Mouse (Mus musculus): ENCODE results near the gene Rfc2. TPM values are rescaled to one million over a fixed set of nuclear protein-coding genes. Genes with fewer than 3 reads are reported as not detected.

Rfc2 gene
- total RNA-seq (2021), result 10 to 100 TPM; 12.4 to 14.1 TPM
- long read RNA-seq, experiment 1, full-length matches to known transcripts, result 15 of 16 reads
- long read RNA-seq, experiment 1, partial matches to known transcripts, result 0 of 16 reads
- long read RNA-seq, experiment 1, other reads (novel, unspliced or antisense), result 1 of 16 reads
- long read RNA-seq, experiment 2, full-length matches to known transcripts, result 18 of 20 reads
- long read RNA-seq, experiment 2, partial matches to known transcripts, result 1 of 20 reads
- long read RNA-seq, experiment 2, other reads (novel, unspliced or antisense), result 1 of 20 reads

- intact Hi-C loops (cut with DNase I; ENCODE audit: low total_unique reads), result loop anchor here (5.0 kb wide), 1 partner anchor 74 kb away; no protein-coding TSS in a partner anchor
- DNase-seq, result no peak
Observed at GRCm38 (mm10) chr5:134581146-134581545, at the start of gene Rfc2. Gene Rfc2 (plus strand): TSS chr5:134581366.

GRCm38 (mm10) chr5:134531585-134531984, 49.6 kb upstream of the Rfc2 start:
- no peak for DNase-seq
- intact Hi-C loops (cut with DNase I; ENCODE audit: low total_unique reads), result no loop called here

- intact Hi-C loops (cut with DNase I; ENCODE audit: low total_unique reads), result no loop called here
- DNase-seq, result no peak
Observed at GRCm38 (mm10) chr5:134532417-134532816, 48.7 kb upstream of the Rfc2 start.

- intact Hi-C loops (cut with DNase I; ENCODE audit: low total_unique reads), result no loop called here
Observed at GRCm38 (mm10) chr5:134536036-134536435, 45.1 kb upstream of the Rfc2 start.

GRCm38 (mm10) chr5:134539891-134540290, 41.3 kb upstream of the Rfc2 start:
- DNase-seq, result peak; percentile 81
- intact Hi-C loops (cut with DNase I; ENCODE audit: low total_unique reads), result no loop called here

More at GRCm38 (mm10) chr5:134536036-134536435, 45.1 kb upstream of the Rfc2 start:
- DNase-seq, result no peak

GRCm38 (mm10) chr5:134540881-134541280, 40.3 kb upstream of the Rfc2 start:
- intact Hi-C loops (cut with DNase I; ENCODE audit: low total_unique reads), result no loop called here
- peak; percentile 59 for DNase-seq

GRCm38 (mm10) chr5:134541640-134542039, 39.5 kb upstream of the Rfc2 start:
- peak; percentile 77 for DNase-seq
- intact Hi-C loops (cut with DNase I; ENCODE audit: low total_unique reads), result no loop called here

- DNase-seq, result peak; percentile 34
- intact Hi-C loops (cut with DNase I; ENCODE audit: low total_unique reads), result no loop called here
Observed at GRCm38 (mm10) chr5:134544516-134545241, 36.5 kb upstream of the Rfc2 start.

- intact Hi-C loops (cut with DNase I; ENCODE audit: low total_unique reads), result no loop called here
- no peak for DNase-seq
Observed at GRCm38 (mm10) chr5:134545242-134545629, 35.9 kb upstream of the Rfc2 start.

- intact Hi-C loops (cut with DNase I; ENCODE audit: low total_unique reads), result no loop called here
- DNase-seq, result no peak
Observed at GRCm38 (mm10) chr5:134546790-134547189, 34.4 kb upstream of the Rfc2 start.

GRCm38 (mm10) chr5:134548306-134548705, 32.9 kb upstream of the Rfc2 start:
- no peak for DNase-seq
- intact Hi-C loops (cut with DNase I; ENCODE audit: low total_unique reads), result no loop called here

- DNase-seq, result no peak
Observed at GRCm38 (mm10) chr5:134549640-134550168, 31.5 kb upstream of the Rfc2 start.

GRCm38 (mm10) chr5:134550836-134551232, 30.3 kb upstream of the Rfc2 start:
- DNase-seq, result no peak
- intact Hi-C loops (cut with DNase I; ENCODE audit: low total_unique reads), result no loop called here

More at GRCm38 (mm10) chr5:134549640-134550168, 31.5 kb upstream of the Rfc2 start:
- intact Hi-C loops (cut with DNase I; ENCODE audit: low total_unique reads), result no loop called here

GRCm38 (mm10) chr5:134551233-134552109, 29.7 kb upstream of the Rfc2 start:
- intact Hi-C loops (cut with DNase I; ENCODE audit: low total_unique reads), result no loop called here
- DNase-seq, result peak; percentile 47

- intact Hi-C loops (cut with DNase I; ENCODE audit: low total_unique reads), result no loop called here
Observed at GRCm38 (mm10) chr5:134552110-134552972, 28.8 kb upstream of the Rfc2 start, which contains the start of gene Clip2. Gene Clip2 (minus strand): TSS chr5:134552434.

GRCm38 (mm10) chr5:134553951-134554546, 27.1 kb upstream of the Rfc2 start:
- intact Hi-C loops (cut with DNase I; ENCODE audit: low total_unique reads), result no loop called here
- no peak for DNase-seq

More at GRCm38 (mm10) chr5:134552110-134552972, 28.8 kb upstream of the Rfc2 start, which contains the start of gene Clip2:
- peak; percentile 99 for DNase-seq

- peak; percentile 76 for DNase-seq
- intact Hi-C loops (cut with DNase I; ENCODE audit: low total_unique reads), result no loop called here
Observed at GRCm38 (mm10) chr5:134555463-134556164, 25.6 kb upstream of the Rfc2 start.

GRCm38 (mm10) chr5:134560071-134560449, 21.1 kb upstream of the Rfc2 start, which contains the start of gene Syna:
Gene Syna (minus strand): TSS chr5:134560171.
- intact Hi-C loops (cut with DNase I; ENCODE audit: low total_unique reads), result no loop called here

More at GRCm38 (mm10) chr5:134560071-134560449, 21.1 kb upstream of the Rfc2 start, which contains the start of gene Syna:
- no peak for DNase-seq
